Mouse (Mus musculus): ENCODE measurements around the gene Txlna. TPM values are rescaled to one million over a fixed set of nuclear protein-coding genes. Genes with fewer than 3 reads are reported as not detected.

The Txlna gene
- polyA plus RNA-seq (2014; fragmentation: Nextera tagmentation; extraction: Ambion mirVana): 81.7 and 92.8 TPM in 2 replicates

GRCm38 (mm10) chr4:129640638-129641467, at the start of gene Txlna:
Txlna (minus strand) TSS chr4:129641065.
- WGBS: under 1% methylated on average over 59 of the region's 60 CpGs
- H3K4me1 ChIP-seq (replicated peaks; ENCODE audit: control insufficient read depth, insufficient read depth, low read length): peaks cover 21% of the 10 kb centered on the region
- peak within 1 kb of the TSS; percentile 87 for H3K27ac ChIP-seq (ENCODE audit: low read depth)
- peak; percentile 97 for DNase-seq (ENCODE audit: low spot score)
- peaks cover 58% of the 10 kb centered on the region for H3K36me3 ChIP-seq (ENCODE audit: control insufficient read depth, insufficient read depth, low read length)
- H3K9ac ChIP-seq (ENCODE audit: low read length): peak within 1 kb of the TSS; percentile 59
- ATAC-seq (replicated peaks; ENCODE audit: low FRiP score, low TSS enrichment, low read depth): peak; percentile 96
- H3K4me2 ChIP-seq (ENCODE audit: low read length): peak within 1 kb of the TSS; percentile 90
- no peaks in the 10 kb centered on the region for H3K27me3 ChIP-seq (replicated peaks; ENCODE audit: control insufficient read depth, insufficient read depth, low read length)
- peak within 1 kb of the TSS; percentile 67 for H3K4me3 ChIP-seq (ENCODE audit: low read depth, low read length)
- no peaks in the 10 kb centered on the region for H3K9me3 ChIP-seq (ENCODE audit: control insufficient read depth, low read length)

- no peak for DNase-seq (ENCODE audit: low spot score)
- H3K4me2 ChIP-seq (ENCODE audit: low read length): no peak overlapping the region
- WGBS: 92% methylated on average over 6 of the region's 6 CpGs
- H3K9ac ChIP-seq (ENCODE audit: low read length): no peak overlapping the region
- peaks cover 95% of the 10 kb centered on the region for H3K36me3 ChIP-seq (ENCODE audit: control insufficient read depth, insufficient read depth, low read length)
- H3K9me3 ChIP-seq (ENCODE audit: control insufficient read depth, low read length): no peaks in the 10 kb centered on the region
- H3K4me1 ChIP-seq (replicated peaks; ENCODE audit: control insufficient read depth, insufficient read depth, low read length): no peaks in the 10 kb centered on the region
- no peak for ATAC-seq (replicated peaks; ENCODE audit: low FRiP score, low TSS enrichment, low read depth)
- no peaks in the 10 kb centered on the region for H3K27me3 ChIP-seq (replicated peaks; ENCODE audit: control insufficient read depth, insufficient read depth, low read length)
- no peak overlapping the region for H3K4me3 ChIP-seq (ENCODE audit: low read depth, low read length)
- no peak overlapping the region for H3K27ac ChIP-seq (ENCODE audit: low read depth)
These were observed 43.7 kb upstream of the Txlna start for GRCm38 (mm10) chr4:129684531-129684930.

GRCm38 (mm10) chr4:129683901-129684493, 43.1 kb upstream of the Txlna start:
- WGBS: 89% methylated on average over 11 of the region's 11 CpGs
- ATAC-seq (replicated peaks; ENCODE audit: low FRiP score, low TSS enrichment, low read depth): no peak
- peaks cover 94% of the 10 kb centered on the region for H3K36me3 ChIP-seq (ENCODE audit: control insufficient read depth, insufficient read depth, low read length)

GRCm38 (mm10) chr4:129681837-129682236, 41.0 kb upstream of the Txlna start:
- H3K9me3 ChIP-seq (ENCODE audit: control insufficient read depth, low read length): no peaks in the 10 kb centered on the region
- DNase-seq (ENCODE audit: low spot score) (no peak), ATAC-seq (replicated peaks; ENCODE audit: low FRiP score, low TSS enrichment, low read depth) (no peak)
- H3K4me3 ChIP-seq (ENCODE audit: low read depth, low read length): no peak overlapping the region
- H3K36me3 ChIP-seq (ENCODE audit: control insufficient read depth, insufficient read depth, low read length): peaks cover 94% of the 10 kb centered on the region
- no peak overlapping the region for H3K27ac ChIP-seq (ENCODE audit: low read depth)
- H3K27me3 ChIP-seq (replicated peaks; ENCODE audit: control insufficient read depth, insufficient read depth, low read length): no peaks in the 10 kb centered on the region
- no peak overlapping the region for H3K4me2 ChIP-seq (ENCODE audit: low read length)
- WGBS: 93% methylated on average over 11 of the region's 11 CpGs
- no peak overlapping the region for H3K9ac ChIP-seq (ENCODE audit: low read length)
- no peaks in the 10 kb centered on the region for H3K4me1 ChIP-seq (replicated peaks; ENCODE audit: control insufficient read depth, insufficient read depth, low read length)

More at GRCm38 (mm10) chr4:129683901-129684493, 43.1 kb upstream of the Txlna start:
- H3K27ac ChIP-seq (ENCODE audit: low read depth): no peak overlapping the region
- no peaks in the 10 kb centered on the region for H3K27me3 ChIP-seq (replicated peaks; ENCODE audit: control insufficient read depth, insufficient read depth, low read length)
- no peak overlapping the region for H3K9ac ChIP-seq (ENCODE audit: low read length)
- H3K4me2 ChIP-seq (ENCODE audit: low read length): no peak overlapping the region
- no peaks in the 10 kb centered on the region for H3K9me3 ChIP-seq (ENCODE audit: control insufficient read depth, low read length)
- no peak overlapping the region for H3K4me3 ChIP-seq (ENCODE audit: low read depth, low read length)
- DNase-seq (ENCODE audit: low spot score): no peak
- H3K4me1 ChIP-seq (replicated peaks; ENCODE audit: control insufficient read depth, insufficient read depth, low read length): no peaks in the 10 kb centered on the region

GRCm38 (mm10) chr4:129672878-129673449, 32.1 kb upstream of the Txlna start:
- ATAC-seq (replicated peaks; ENCODE audit: low FRiP score, low TSS enrichment, low read depth) (no peak), DNase-seq (ENCODE audit: low spot score) (no peak)
- peak overlapping the region; percentile 77 for H3K9ac ChIP-seq (ENCODE audit: low read length)
- no peaks in the 10 kb centered on the region for H3K27me3 ChIP-seq (replicated peaks; ENCODE audit: control insufficient read depth, insufficient read depth, low read length)
- H3K4me3 ChIP-seq (ENCODE audit: low read depth, low read length): peak overlapping the region; percentile 77
- H3K4me2 ChIP-seq (ENCODE audit: low read length): peak overlapping the region; percentile 97
- WGBS: 4% methylated on average over 10 of the region's 10 CpGs
- no peaks in the 10 kb centered on the region for H3K9me3 ChIP-seq (ENCODE audit: control insufficient read depth, low read length)
- H3K27ac ChIP-seq (ENCODE audit: low read depth): peak overlapping the region; percentile 94
- H3K4me1 ChIP-seq (replicated peaks; ENCODE audit: control insufficient read depth, insufficient read depth, low read length): peaks cover 17% of the 10 kb centered on the region
- peaks cover 24% of the 10 kb centered on the region for H3K36me3 ChIP-seq (ENCODE audit: control insufficient read depth, insufficient read depth, low read length)

- under 1% methylated on average over 65 of the region's 65 CpGs for WGBS
- peaks cover 20% of the 10 kb centered on the region for H3K36me3 ChIP-seq (ENCODE audit: control insufficient read depth, insufficient read depth, low read length)
- peak within 1 kb of the TSS; percentile 97 for H3K4me2 ChIP-seq (ENCODE audit: low read length)
- H3K9ac ChIP-seq (ENCODE audit: low read length): peak within 1 kb of the TSS; percentile 77
- no peaks in the 10 kb centered on the region for H3K27me3 ChIP-seq (replicated peaks; ENCODE audit: control insufficient read depth, insufficient read depth, low read length)
- peak within 1 kb of the TSS; percentile 94 for H3K27ac ChIP-seq (ENCODE audit: low read depth)
- peak within 1 kb of the TSS; percentile 77 for H3K4me3 ChIP-seq (ENCODE audit: low read depth, low read length)
- DNase-seq (ENCODE audit: low spot score): peak; percentile 95
- H3K4me1 ChIP-seq (replicated peaks; ENCODE audit: control insufficient read depth, insufficient read depth, low read length): peaks cover 17% of the 10 kb centered on the region
- H3K9me3 ChIP-seq (ENCODE audit: control insufficient read depth, low read length): no peaks in the 10 kb centered on the region
- peak; percentile 89 for ATAC-seq (replicated peaks; ENCODE audit: low FRiP score, low TSS enrichment, low read depth)
These were observed 31.4 kb upstream of the Txlna start, which contains the start of gene Kpna6 for GRCm38 (mm10) chr4:129672083-129672877. Kpna6 (minus strand) TSS chr4:129672767.

GRCm38 (mm10) chr4:129671491-129672082, 30.7 kb upstream of the Txlna start:
- Histone ChIP-seq H3K4me1 (replicated peaks; ENCODE audit: control insufficient read depth, insufficient read depth, low read length) (peaks cover 17% of the 10 kb centered on the region), H3K9me3 (ENCODE audit: control insufficient read depth, low read length) (no peaks in the 10 kb centered on the region), H3K36me3 (ENCODE audit: control insufficient read depth, insufficient read depth, low read length) (peaks cover 18% of the 10 kb centered on the region), H3K27me3 (replicated peaks; ENCODE audit: control insufficient read depth, insufficient read depth, low read length) (no peaks in the 10 kb centered on the region), H3K27ac (ENCODE audit: low read depth) (peak overlapping the region; percentile 94), H3K4me2 (ENCODE audit: low read length) (peak overlapping the region; percentile 97), H3K9ac (ENCODE audit: low read length) (peak overlapping the region; percentile 77), H3K4me3 (ENCODE audit: low read depth, low read length) (peak overlapping the region; percentile 77)
- WGBS: 7% methylated on average over 12 of the region's 12 CpGs
- DNase-seq (ENCODE audit: low spot score) (peak; percentile 63), ATAC-seq (replicated peaks; ENCODE audit: low FRiP score, low TSS enrichment, low read depth) (0 out of 2 replicates have a peak, but pooled peaks have one; percentile 42)

Measured in intestine, embryonic 14.5 days (tissue).